Mouse (Mus musculus) liver, postnatal 0 days (tissue): Measurements from ENCODE around the gene Celf5. TPM values are rescaled to one million over a fixed set of nuclear protein-coding genes. Genes with fewer than 3 reads are reported as not detected.

Source experiments
- ATAC-seq: fragments of 200-750 bp; cut with Nextera tagmentation; 2 replicates; pipeline ENCODE4 v1.8.0; 2017; ENCODE audit warnings: mild to moderate bottlenecking, moderate library complexity
- DNase-seq: peaks from one replicate; pipeline ENCODE4 v3.0.0-alpha.2; 2016
- H3K27ac ChIP-seq: fragments of 300-500 bp; sonication (generic); 2 replicates; pipeline ENCODE4 v1.5.1; 2014; ENCODE audit warnings: antibody characterized with exemption, moderate library complexity, mild to moderate bottlenecking, low read depth
- H3K27me3 ChIP-seq: fragments of 300-500 bp; sonication (generic); 2 replicates; pipeline ENCODE4 v1.6.1; 2014; ENCODE audit warnings: low read length, control low read depth, mixed read lengths; ENCODE audit not compliant: insufficient read depth
- H3K36me3 ChIP-seq: fragments of 300-500 bp; sonication (generic); replicated peaks from 2 replicates; pipeline ENCODE4 v1.6.1; 2014; ENCODE audit warnings: mild to moderate bottlenecking, control low read depth, low read length, moderate library complexity, mixed read lengths; ENCODE audit not compliant: insufficient read depth
- H3K4me1 ChIP-seq: fragments of 300-500 bp; sonication (generic); 2 replicates; pipeline ENCODE4 v1.6.1; 2014; ENCODE audit warnings: antibody characterized with exemption, mild to moderate bottlenecking, control low read depth; ENCODE audit not compliant: insufficient read depth
- H3K4me2 ChIP-seq: fragments of 300-500 bp; sonication (generic); 2 replicates; pipeline ENCODE4 v1.6.1; 2014; ENCODE audit warnings: low read depth, mild to moderate bottlenecking, low read length, moderate library complexity, mixed read lengths
- H3K4me3 ChIP-seq: fragments of 300-500 bp; sonication (generic); 2 replicates; pipeline ENCODE4 v1.5.1; 2014; ENCODE audit warnings: low read depth, low read length
- H3K9ac ChIP-seq: fragments of 300-500 bp; sonication (generic); replicated peaks from 2 replicates; pipeline ENCODE4 v1.6.1; 2014; ENCODE audit warnings: mild to moderate bottlenecking, moderate library complexity
- H3K9me3 ChIP-seq: fragments of 300-500 bp; sonication (generic); 2 replicates; pipeline ENCODE4 v1.6.1; 2016; ENCODE audit warnings: mild to moderate bottlenecking, control low read depth, low read length, mixed read lengths
- CTCF ChIP-seq: sonication (generic); IDR thresholded peaks from 2 replicates; pipeline ENCODE4 v1.5.1; 2016; ENCODE audit warnings: antibody characterized with exemption, low read depth
- EP300 ChIP-seq: IDR thresholded peaks from 2 replicates; pipeline ENCODE4 v1.6.1; 2016; ENCODE audit warnings: antibody characterized with exemption, low read depth, mild to moderate bottlenecking
- WGBS: fragments of 180-500 bp; shearing (Covaris S2); extraction: QIAGEN DNeasy Blood & Tissue Kit; methylation state at CpG from one replicate; pipeline ENCODE4 v1.1.7; 2014; ENCODE audit not compliant: insufficient replicate concordance; 5-methylcytosine and 5-hydroxymethylcytosine counted together
- polyA plus RNA-seq: library from polyadenylated mRNA; unstranded; fragments of >200 nt; fragmentation: Nextera tagmentation; extraction: Ambion mirVana; gene quantifications from 2 replicates; pipeline ENCODE4 v1.2.1, GENCODE M21; 2015

The Celf5 gene
- polyA plus RNA-seq, 1 experiment from 2014 or later, result not detected

GRCm38 (mm10) chr10:81458267-81458666 lies 24.2 kb downstream of the Celf5 start:
- Histone ChIP-seq H3K27me3 (peaks cover 78% of the 10 kb centered on the region), H3K36me3 (no peaks in the 10 kb centered on the region), H3K9me3 (no peaks in the 10 kb centered on the region), H3K4me2 (no peak overlapping the region), H3K4me1 (peaks cover 4% of the 10 kb centered on the region; the same call in 1 of the 2 replicates), H3K27ac (no peak overlapping the region), H3K9ac (no peak overlapping the region), H3K4me3 (no peak overlapping the region)
- no peak for ATAC-seq
- no peak for DNase-seq
- TF ChIP-seq CTCF (no peak), EP300 (no peak)
- 66% methylated on average over 6 of the region's 6 CpGs for WGBS

GRCm38 (mm10) chr10:81457624-81458023 lies 24.9 kb downstream of the Celf5 start:
- Histone ChIP-seq H3K9me3 (no peaks in the 10 kb centered on the region), H3K4me1 (peaks cover 4% of the 10 kb centered on the region; the same call in 1 of the 2 replicates), H3K9ac (no peak overlapping the region), H3K27ac (no peak overlapping the region), H3K27me3 (peaks cover 78% of the 10 kb centered on the region), H3K4me3 (no peak overlapping the region), H3K36me3 (no peaks in the 10 kb centered on the region), H3K4me2 (no peak overlapping the region)
- DNase-seq (no peak), ATAC-seq (no peak)
- WGBS, result 79% methylated on average over 8 of the region's 8 CpGs
- TF ChIP-seq CTCF, result no peak
- TF ChIP-seq EP300, result no peak

- 52% methylated on average over 12 of the region's 12 CpGs for WGBS
- TF ChIP-seq CTCF, result no peak
- no peak for TF ChIP-seq EP300
- ATAC-seq, result no peak
These were observed 25.4 kb downstream of the Celf5 start for GRCm38 (mm10) chr10:81456983-81457563.

GRCm38 (mm10) chr10:81455181-81455895 lies 27.2 kb downstream of the Celf5 start, which contains the start of gene Nfic:
Nfic (minus strand) TSS chr10:81455635.
- H3K4me3 ChIP-seq, result no peak within 1 kb of the TSS
- no peak for TF ChIP-seq EP300
- TF ChIP-seq CTCF, result no peak
- DNase-seq (no peak), ATAC-seq (no peak)
- H3K4me2 ChIP-seq, result no peak within 1 kb of the TSS
- no peak within 1 kb of the TSS for H3K27ac ChIP-seq
- 62% methylated on average over 28 of the region's 28 CpGs for WGBS
- no peaks in the 10 kb centered on the region for H3K4me1 ChIP-seq
- H3K36me3 ChIP-seq, result no peaks in the 10 kb centered on the region
- peaks cover 76% of the 10 kb centered on the region for H3K27me3 ChIP-seq
- H3K9ac ChIP-seq, result no peak within 1 kb of the TSS
- H3K9me3 ChIP-seq, result no peaks in the 10 kb centered on the region

More at GRCm38 (mm10) chr10:81456983-81457563, 25.4 kb downstream of the Celf5 start:
- Histone ChIP-seq H3K27me3 (peaks cover 78% of the 10 kb centered on the region), H3K4me3 (no peak overlapping the region), H3K27ac (no peak overlapping the region), H3K9me3 (no peaks in the 10 kb centered on the region), H3K4me1 (peaks cover 3% of the 10 kb centered on the region; the same call in 1 of the 2 replicates), H3K36me3 (no peaks in the 10 kb centered on the region), H3K4me2 (no peak overlapping the region), H3K9ac (no peak overlapping the region)
- DNase-seq, result peak; percentile 20

- DNase-seq (no peak), ATAC-seq (no peak)
- no peaks in the 10 kb centered on the region for H3K9me3 ChIP-seq
- H3K4me3 ChIP-seq, result no peak overlapping the region
- H3K36me3 ChIP-seq, result no peaks in the 10 kb centered on the region
- H3K27ac ChIP-seq, result no peak overlapping the region
- no peaks in the 10 kb centered on the region for H3K4me1 ChIP-seq
- H3K9ac ChIP-seq, result no peak overlapping the region
- H3K27me3 ChIP-seq, result peaks cover 65% of the 10 kb centered on the region
- TF ChIP-seq EP300, result no peak
- no peak for TF ChIP-seq CTCF
- WGBS, result 48% methylated on average over 2 of the region's 2 CpGs
- no peak overlapping the region for H3K4me2 ChIP-seq
These were observed 28.4 kb downstream of the Celf5 start for GRCm38 (mm10) chr10:81454106-81454505.

- no peaks in the 10 kb centered on the region for H3K36me3 ChIP-seq
- H3K9ac ChIP-seq, result no peak overlapping the region
- H3K4me2 ChIP-seq, result no peak overlapping the region
- peaks cover 60% of the 10 kb centered on the region for H3K27me3 ChIP-seq
- H3K4me3 ChIP-seq, result no peak overlapping the region
- peak; percentile 14 for DNase-seq
- WGBS, result 2% methylated on average over 14 of the region's 14 CpGs
- no peaks in the 10 kb centered on the region for H3K4me1 ChIP-seq
- no peak overlapping the region for H3K27ac ChIP-seq
- H3K9me3 ChIP-seq, result no peaks in the 10 kb centered on the region
- TF ChIP-seq CTCF (no peak), EP300 (no peak)
- ATAC-seq, result no peak
These were observed 29.6 kb downstream of the Celf5 start for GRCm38 (mm10) chr10:81452947-81453288.
